Mouse (Mus musculus) limb, embryonic 11.5 days (tissue): ENCODE data around the gene Ttc32. TPM values are rescaled to one million over a fixed set of nuclear protein-coding genes. Genes with fewer than 3 reads are reported as not detected.
"Not testable (repeated sequence)": the region's sequence is repeated elsewhere in the genome, so short reads cannot be mapped to it uniquely, and the experiment has no call there.

Experiments
- ATAC-seq: fragments of 200-750 bp; cut with Nextera tagmentation; 2 replicates; pipeline ENCODE4 v1.8.0; 2017; ENCODE audit warnings: low read depth; ENCODE audit not compliant: insufficient number of reproducible peaks, low FRiP score, low TSS enrichment
- DNase-seq: peaks from one replicate; pipeline ENCODE4 v3.0.0-alpha.2; 2015; ENCODE audit warnings: low spot score
- H3K27ac ChIP-seq: fragments of 300-500 bp; sonication (generic); replicated peaks from 2 replicates; pipeline ENCODE4 v1.5.1; 2014; ENCODE audit warnings: low read depth, mild to moderate bottlenecking, low read length
- H3K27me3 ChIP-seq: fragments of 300-500 bp; sonication (generic); 2 replicates; pipeline ENCODE4 v1.6.1; 2014; ENCODE audit warnings: mild to moderate bottlenecking, low read length, mixed read lengths; ENCODE audit not compliant: control insufficient read depth, insufficient read depth
- H3K36me3 ChIP-seq: fragments of 300-500 bp; sonication (generic); 2 replicates; pipeline ENCODE4 v1.6.1; 2014; ENCODE audit warnings: mild to moderate bottlenecking, low read length, moderate library complexity, mixed read lengths; ENCODE audit not compliant: control insufficient read depth, insufficient read depth
- H3K4me1 ChIP-seq: fragments of 300-500 bp; sonication (generic); 2 replicates; pipeline ENCODE4 v1.6.1; 2014; ENCODE audit warnings: low read length, mixed read lengths; ENCODE audit not compliant: control insufficient read depth, insufficient read depth
- H3K4me2 ChIP-seq: fragments of 300-500 bp; sonication (generic); 2 replicates; pipeline ENCODE4 v1.6.1; 2014; ENCODE audit warnings: low read depth, mild to moderate bottlenecking, moderate library complexity; ENCODE audit not compliant: severe bottlenecking
- H3K4me3 ChIP-seq: fragments of 300-500 bp; sonication (generic); 2 replicates; pipeline ENCODE4 v1.5.1; 2014; ENCODE audit warnings: low read depth, low read length
- H3K9ac ChIP-seq: fragments of 300-500 bp; sonication (generic); 2 replicates; pipeline ENCODE4 v1.6.1; 2014; ENCODE audit warnings: mild to moderate bottlenecking, low read length
- H3K9me3 ChIP-seq: fragments of 300-500 bp; sonication (generic); 2 replicates; pipeline ENCODE4 v1.6.1; 2016; ENCODE audit warnings: low read length; ENCODE audit not compliant: control insufficient read depth
- WGBS: fragments of 180-500 bp; shearing (Covaris S2); extraction: QIAGEN DNeasy Blood & Tissue Kit; methylation state at CpG from one replicate; pipeline ENCODE4 v1.1.7; 2014; 5-methylcytosine and 5-hydroxymethylcytosine counted together
- polyA plus RNA-seq: library from polyadenylated mRNA; unstranded; fragments of >200 nt; fragmentation: Nextera tagmentation; extraction: Ambion mirVana; gene quantifications from 2 replicates; pipeline ENCODE4 v1.2.1, GENCODE M21; 2014

The Ttc32 gene
- polyA plus RNA-seq, 1 experiment from 2014 or later, result 17.1 TPM

- Histone ChIP-seq H3K4me3 (no peak overlapping the region), H3K9ac (no peak overlapping the region), H3K4me2 (no peak overlapping the region), H3K36me3 (no peaks in the 10 kb centered on the region), H3K9me3 (no peaks in the 10 kb centered on the region), H3K4me1 (no peaks in the 10 kb centered on the region), H3K27me3 (no peaks in the 10 kb centered on the region), H3K27ac (no peak overlapping the region)
- ATAC-seq, result no peak
- no peak for DNase-seq
- 91% methylated on average over 8 of the region's 8 CpGs for WGBS
Measured at GRCm38 (mm10) chr12:9020431-9020830, 9.4 kb upstream of the Ttc32 start.

- no peak for ATAC-seq
- no peak overlapping the region for H3K9ac ChIP-seq
- H3K9me3 ChIP-seq, result no peaks in the 10 kb centered on the region
- H3K4me3 ChIP-seq, result no peak overlapping the region
- H3K36me3 ChIP-seq, result no peaks in the 10 kb centered on the region
- WGBS, result 84% methylated on average over 3 of the region's 3 CpGs
- DNase-seq, result no peak
- H3K27me3 ChIP-seq, result no peaks in the 10 kb centered on the region
- H3K27ac ChIP-seq, result no peak overlapping the region
- no peaks in the 10 kb centered on the region for H3K4me1 ChIP-seq
- no peak overlapping the region for H3K4me2 ChIP-seq
Measured at GRCm38 (mm10) chr12:9020986-9021385, 8.8 kb upstream of the Ttc32 start.

GRCm38 (mm10) chr12:9023031-9023430, 6.8 kb upstream of the Ttc32 start:
- Histone ChIP-seq H3K9ac (no peak overlapping the region), H3K4me2 (no peak overlapping the region), H3K27me3 (no peaks in the 10 kb centered on the region), H3K4me3 (no peak overlapping the region), H3K9me3 (no peaks in the 10 kb centered on the region), H3K27ac (no peak overlapping the region), H3K36me3 (no peaks in the 10 kb centered on the region), H3K4me1 (no peaks in the 10 kb centered on the region)
- DNase-seq, result no peak
- no peak for ATAC-seq
- WGBS, result 68% methylated on average over 4 of the region's 4 CpGs

GRCm38 (mm10) chr12:9024071-9024470, 5.7 kb upstream of the Ttc32 start:
- no peak for DNase-seq
- Histone ChIP-seq H3K9me3 (no peaks in the 10 kb centered on the region), H3K27me3 (no peaks in the 10 kb centered on the region), H3K4me3 (no peak overlapping the region), H3K9ac (no peak overlapping the region), H3K36me3 (no peaks in the 10 kb centered on the region), H3K4me2 (no peak overlapping the region), H3K27ac (no peak overlapping the region), H3K4me1 (no peaks in the 10 kb centered on the region)
- 94% methylated on average over 14 of the region's 14 CpGs for WGBS
- ATAC-seq, result no peak

GRCm38 (mm10) chr12:9024736-9025135, 5.1 kb upstream of the Ttc32 start:
- no peak overlapping the region for H3K4me2 ChIP-seq
- H3K36me3 ChIP-seq, result no peaks in the 10 kb centered on the region
- no peak for ATAC-seq
- no peak overlapping the region for H3K9ac ChIP-seq
- no peak overlapping the region for H3K27ac ChIP-seq
- no peak for DNase-seq
- no peaks in the 10 kb centered on the region for H3K4me1 ChIP-seq
- H3K4me3 ChIP-seq, result no peak overlapping the region
- no peaks in the 10 kb centered on the region for H3K27me3 ChIP-seq
- 87% methylated on average over 13 of the region's 13 CpGs for WGBS
- no peaks in the 10 kb centered on the region for H3K9me3 ChIP-seq

GRCm38 (mm10) chr12:9026843-9027242, 3.0 kb upstream of the Ttc32 start:
- no peaks in the 10 kb centered on the region for H3K27me3 ChIP-seq
- no peak overlapping the region for H3K27ac ChIP-seq
- ATAC-seq, result no peak
- DNase-seq, result no peak
- H3K4me1 ChIP-seq, result no peaks in the 10 kb centered on the region
- H3K4me2 ChIP-seq, result no peak overlapping the region
- H3K4me3 ChIP-seq, result no peak overlapping the region
- H3K36me3 ChIP-seq, result no peaks in the 10 kb centered on the region
- no peaks in the 10 kb centered on the region for H3K9me3 ChIP-seq
- H3K9ac ChIP-seq, result no peak overlapping the region

- 88% methylated on average over 7 of the region's 7 CpGs for WGBS
- H3K9ac ChIP-seq, result not testable (repeated sequence)
Measured at GRCm38 (mm10) chr12:9028816-9029215, 981 bp upstream of the Ttc32 start.

GRCm38 (mm10) chr12:9029506-9029887, 300 bp upstream of the Ttc32 start:
- WGBS, result 69% methylated on average over 4 of the region's 4 CpGs
- Histone ChIP-seq H3K27me3 (no peaks in the 10 kb centered on the region), H3K4me3 (peak overlapping the region; percentile 54), H3K27ac (peak overlapping the region; percentile 96), H3K4me2 (no peak overlapping the region), H3K9me3 (no peaks in the 10 kb centered on the region), H3K9ac (no peak overlapping the region; the same call in 1 of the 2 replicates), H3K36me3 (no peaks in the 10 kb centered on the region), H3K4me1 (no peaks in the 10 kb centered on the region)
- no peak for ATAC-seq
- DNase-seq, result no peak

More at GRCm38 (mm10) chr12:9028816-9029215, 981 bp upstream of the Ttc32 start:
- not testable (repeated sequence) for H3K27ac ChIP-seq, H3K4me3 ChIP-seq, H3K36me3 ChIP-seq, DNase-seq, H3K4me1 ChIP-seq, ATAC-seq, H3K27me3 ChIP-seq, H3K9me3 ChIP-seq, H3K4me2 ChIP-seq

- Histone ChIP-seq H3K4me2 (peak overlapping the region; percentile 49), H3K4me1 (no peaks in the 10 kb centered on the region), H3K36me3 (no peaks in the 10 kb centered on the region), H3K9me3 (no peaks in the 10 kb centered on the region), H3K9ac (no peak overlapping the region), H3K27ac (no peak overlapping the region), H3K4me3 (peak overlapping the region; percentile 54), H3K27me3 (no peaks in the 10 kb centered on the region)
- ATAC-seq (no peak), DNase-seq (no peak)
- WGBS, result 71% methylated on average over 8 of the region's 8 CpGs
Measured at GRCm38 (mm10) chr12:9031166-9031565, 1.4 kb downstream of the Ttc32 start.
